Mouse (Mus musculus): Measurements from ENCODE around the gene Otub2.
A peak's percentile ranks its signal among the peaks of the same experiment; 100 is the strongest.

DNA sequence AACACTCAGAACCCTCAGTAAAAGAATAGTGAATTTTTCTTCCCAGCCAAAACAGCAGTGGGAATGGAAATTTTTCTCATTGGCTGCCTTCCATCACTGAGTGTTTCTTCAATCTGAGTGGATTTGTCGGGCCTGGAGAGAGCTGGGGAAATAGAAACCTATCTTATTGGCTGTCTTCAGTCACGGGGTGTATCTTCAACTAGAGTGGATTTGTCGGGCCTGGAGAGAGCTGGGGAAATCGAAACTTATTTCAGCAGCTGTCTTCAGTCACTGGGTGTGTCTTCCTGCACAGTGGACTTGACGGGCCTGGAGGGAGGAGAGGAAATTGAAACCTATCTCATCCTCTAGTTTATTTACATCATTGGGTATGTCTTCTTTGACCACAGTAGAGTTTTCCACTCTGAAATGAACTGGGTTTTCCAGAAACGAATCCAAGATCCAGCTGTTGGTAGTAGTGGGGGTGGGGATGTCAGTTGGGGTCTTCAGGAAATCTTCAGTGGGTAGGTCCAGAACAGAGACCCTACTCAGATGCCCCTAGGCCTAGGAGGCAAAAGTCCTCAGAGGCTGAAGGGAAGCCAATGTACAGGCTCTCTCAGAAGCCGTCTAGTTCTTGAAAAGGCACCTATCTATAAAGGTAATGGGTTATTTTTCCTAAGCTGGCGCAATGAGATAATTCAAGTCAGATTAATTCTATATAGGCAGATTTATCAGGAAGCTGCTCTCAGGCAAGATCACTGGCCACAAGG lies 45.7 kb downstream of the Otub2 start, which contains the start of gene Ifi27:
- TF ChIP-seq CTCF (IDR thresholded peaks at IDR 0.05; ENCODE audit: extremely low read depth, insufficient read length, insufficient replicate concordance, low read depth, low read length) (no peak), POLR2A (IDR thresholded peaks at IDR 0.05; ENCODE audit: low read depth, low read length) (0 out of 2 replicates have a peak, but pooled peaks have one; percentile 32)

All from small intestine, adult 2 months (tissue).